Mouse (Mus musculus): ENCODE data around the gene Ubash3b.

GRCm38 (mm10) chr9:41124305-41124704 lies 37.2 kb downstream of the Ubash3b start:
- no peak for TF ChIP-seq CTCF (IDR thresholded peaks at IDR 0.05; ENCODE audit: extremely low read depth, insufficient read length, insufficient replicate concordance, low read depth, low read length)
- TF ChIP-seq POLR2A (IDR thresholded peaks at IDR 0.05; ENCODE audit: low read depth, low read length), result no peak
